Mouse (Mus musculus): Measurements from ENCODE around the gene Map2k5.

GRCm38 (mm10) chr9:63281996-63282395 lies 95.7 kb downstream of the Map2k5 start:
- TF ChIP-seq POLR2A (IDR thresholded peaks at IDR 0.05; ENCODE audit: low read depth, low read length) (no peak), CTCF (IDR thresholded peaks at IDR 0.05; ENCODE audit: borderline replicate concordance, insufficient read depth, low read length) (no peak)
